Comparison of ENCODE assay signal across 9 mouse cellular contexts in the genomic region with DNA sequence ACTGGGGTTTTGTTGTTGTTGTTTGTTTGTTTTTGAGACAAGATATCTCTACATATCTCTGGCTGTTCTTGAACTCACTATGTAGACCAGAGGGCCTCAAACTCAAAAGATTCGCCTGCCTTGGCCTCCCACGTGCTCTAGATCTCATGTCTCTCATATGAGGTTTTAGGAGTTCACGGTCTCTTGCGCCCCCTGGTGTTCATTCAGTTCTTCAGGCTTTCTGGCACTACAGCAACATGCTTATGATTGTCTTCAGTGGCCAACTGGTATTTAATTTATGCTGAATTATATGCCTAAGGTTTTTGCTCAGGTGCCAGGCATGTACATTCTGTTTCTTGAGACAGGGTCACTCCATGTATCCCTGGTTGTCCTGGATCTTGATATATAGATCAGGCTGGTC. TPM values are rescaled to one million over a fixed set of nuclear protein-coding genes. Genes with fewer than 3 reads are reported as not detected.
A peak's percentile ranks its signal among the peaks of the same experiment; 100 is the strongest.
DNase-seq lines count a peak whose midpoint lies in the region; ATAC-seq and TF ChIP-seq lines count a peak whose summit lies in the region.
"Had no signal": no experiment of that assay in that cellular context is flagged by ENCODE, and none has a peak within 500 bp of the region (broad histone marks: within the 10 kb centered on the region; RNA-seq: fewer than 3 reads in every experiment).

No protein-coding gene starts in this region.

- H3K27ac ChIP-seq in kidney, postnatal 0 days = no peak overlapping the region
- H3K27ac ChIP-seq in liver, embryonic 11.5 days (ENCODE audit: low read depth, low read length) = no peak overlapping the region
- H3K27ac ChIP-seq in neural tube, embryonic 11.5 days (ENCODE audit: low read depth, low read length) = no peak overlapping the region
- H3K27ac ChIP-seq: embryonic facial prominence, embryonic 12.5 days had no signal

- DNase-seq in 416B (ENCODE audit: low read depth) = peak; percentile 91
- DNase-seq in adipocyte (ENCODE audit: low spot score) = peak; percentile 93
- DNase-seq in embryo, embryonic 10.5 days (ENCODE audit: low spot score) = peak; percentile 94
- peak; percentile 44 for DNase-seq in gastrocnemius, postnatal 25 days
- peak; percentile 91 for DNase-seq in kidney, postnatal 0 days (ENCODE audit: low spot score)
- DNase-seq in liver, embryonic 11.5 days (ENCODE audit: low spot score) = peak; percentile 77
- peak; percentile 81 for DNase-seq in neural tube, embryonic 11.5 days (ENCODE audit: low spot score)
- DNase-seq in testis, postnatal 10 days (ENCODE audit: low spot score) = peak; percentile 88

- WGBS in kidney, postnatal 0 days = 8% methylated on average over 4 of the region's 4 CpGs
- WGBS in liver, embryonic 11.5 days = 5% methylated on average over 4 of the region's 4 CpGs
- WGBS in neural tube, embryonic 11.5 days = 6% methylated on average over 4 of the region's 4 CpGs

- no peak overlapping the region for H3K4me2 ChIP-seq in kidney, postnatal 0 days (ENCODE audit: low read length)
- no peak overlapping the region for H3K4me2 ChIP-seq in liver, embryonic 11.5 days
- H3K4me2 ChIP-seq in neural tube, embryonic 11.5 days (ENCODE audit: low read depth) = no peak overlapping the region
- H3K4me2 ChIP-seq: embryonic facial prominence, embryonic 12.5 days had no signal

- H3K9me3 ChIP-seq in kidney, postnatal 0 days (replicated peaks; ENCODE audit: low read length) = no peaks in the 10 kb centered on the region
- no peaks in the 10 kb centered on the region for H3K9me3 ChIP-seq in liver, embryonic 11.5 days (ENCODE audit: control insufficient read depth, low read length)
- H3K9me3 ChIP-seq in neural tube, embryonic 11.5 days (ENCODE audit: control insufficient read depth, low read length) = no peaks in the 10 kb centered on the region
- H3K9me3 ChIP-seq: embryonic facial prominence, embryonic 12.5 days had no signal

- H3K27me3 ChIP-seq in kidney, postnatal 0 days (ENCODE audit: insufficient read depth, low read length) = no peaks in the 10 kb centered on the region
- H3K27me3 ChIP-seq in liver, embryonic 11.5 days (replicated peaks; ENCODE audit: control insufficient read depth, insufficient read depth, low read length) = no peaks in the 10 kb centered on the region
- no peaks in the 10 kb centered on the region for H3K27me3 ChIP-seq in neural tube, embryonic 11.5 days (ENCODE audit: control insufficient read depth, insufficient read depth, low read length)
- H3K27me3 ChIP-seq: embryonic facial prominence, embryonic 12.5 days had no signal

- H3K36me3 ChIP-seq in kidney, postnatal 0 days (ENCODE audit: insufficient read depth, low read length) = peaks cover 16% of the 10 kb centered on the region
- peaks cover 9% of the 10 kb centered on the region for H3K36me3 ChIP-seq in liver, embryonic 11.5 days (ENCODE audit: control insufficient read depth, insufficient read depth, low read length)
- 0 out of 2 replicates have a peak, but pooled peaks cover 8% of the 10 kb centered on the region for H3K36me3 ChIP-seq in neural tube, embryonic 11.5 days (ENCODE audit: control insufficient read depth, insufficient read depth, low read length)

- no peaks in the 10 kb centered on the region for H3K4me1 ChIP-seq in kidney, postnatal 0 days (replicated peaks; ENCODE audit: insufficient read depth, low read length)
- H3K4me1 ChIP-seq in liver, embryonic 11.5 days (replicated peaks; ENCODE audit: control insufficient read depth, insufficient read depth, low read length) = peaks cover 9% of the 10 kb centered on the region; the same call in 1 of the 2 replicates
- no peaks in the 10 kb centered on the region for H3K4me1 ChIP-seq in neural tube, embryonic 11.5 days (ENCODE audit: control insufficient read depth, insufficient read depth, low read length)

- TF ChIP-seq CTCF in kidney, postnatal 0 days (IDR thresholded peaks at IDR 0.05; ENCODE audit: low read depth) = peak; percentile 89

- ATAC-seq in kidney, postnatal 0 days (replicated peaks; ENCODE audit: low FRiP score, low read depth) = no peak
- peak; percentile 33; the same call in 1 of the 2 replicates for ATAC-seq in liver, embryonic 11.5 days (replicated peaks; ENCODE audit: low FRiP score)
- ATAC-seq in neural tube, embryonic 11.5 days (ENCODE audit: insufficient read depth, low FRiP score, low TSS enrichment) = peak; percentile 45; the same call in 1 of the 2 replicates

- H3K9ac ChIP-seq in kidney, postnatal 0 days (ENCODE audit: low read depth, low read length) = no peak overlapping the region
- no peak overlapping the region for H3K9ac ChIP-seq in liver, embryonic 11.5 days (ENCODE audit: low read depth, low read length)
- H3K9ac ChIP-seq in neural tube, embryonic 11.5 days (ENCODE audit: low read length) = no peak overlapping the region
- H3K9ac ChIP-seq: embryonic facial prominence, embryonic 12.5 days had no signal

- no peak overlapping the region for H3K4me3 ChIP-seq in kidney, postnatal 0 days (replicated peaks; ENCODE audit: low read depth, low read length)
- no peak overlapping the region for H3K4me3 ChIP-seq in liver, embryonic 11.5 days (ENCODE audit: low read depth, low read length)
- H3K4me3 ChIP-seq in neural tube, embryonic 11.5 days (ENCODE audit: low read depth, low read length) = no peak overlapping the region
- H3K4me3 ChIP-seq: embryonic facial prominence, embryonic 12.5 days had no signal

RNA-seq across cellular contexts. Expression of a gene that starts 6.3 kb away (rescaled TPM):
- 10 to 100 TPM; 16.3 to 17.5 TPM for total RNA-seq in gastrocnemius, postnatal 25 days (2021)
- 6.1 and 8.3 TPM in 2 replicates for polyA plus RNA-seq in kidney, postnatal 0 days (2015; fragmentation: Nextera tagmentation; extraction: Ambion mirVana)
- 5.4 and 8.1 TPM in 2 replicates for polyA plus RNA-seq in liver, embryonic 11.5 days (2014; fragmentation: Nextera tagmentation; extraction: Ambion mirVana)
- 9.7 and 11.4 TPM in 2 replicates for polyA plus RNA-seq in neural tube, embryonic 11.5 days (2014; fragmentation: Nextera tagmentation; extraction: Ambion mirVana)

RNA-seq across cellular contexts. Expression of a gene that starts 22.1 kb away (rescaled TPM):
- total RNA-seq in gastrocnemius, postnatal 25 days (2021) = not detected
- polyA plus RNA-seq in kidney, postnatal 0 days (2015; fragmentation: Nextera tagmentation; extraction: Ambion mirVana) = 0.29 and 0.31 TPM in 2 replicates
- polyA plus RNA-seq in liver, embryonic 11.5 days (2014; fragmentation: Nextera tagmentation; extraction: Ambion mirVana) = 263 and 274 TPM in 2 replicates
- polyA plus RNA-seq in neural tube, embryonic 11.5 days (2014; fragmentation: Nextera tagmentation; extraction: Ambion mirVana) = 6.4 and 8.2 TPM in 2 replicates

RNA-seq across cellular contexts. Expression of a gene that starts 27.4 kb away (rescaled TPM):
- 10 to 100 TPM; 13.9 to 17.4 TPM for total RNA-seq in gastrocnemius, postnatal 25 days (2021)
- polyA plus RNA-seq in kidney, postnatal 0 days (2015; fragmentation: Nextera tagmentation; extraction: Ambion mirVana) = 138 and 150 TPM in 2 replicates
- polyA plus RNA-seq in liver, embryonic 11.5 days (2014; fragmentation: Nextera tagmentation; extraction: Ambion mirVana) = 169 and 174 TPM in 2 replicates
- polyA plus RNA-seq in neural tube, embryonic 11.5 days (2014; fragmentation: Nextera tagmentation; extraction: Ambion mirVana) = 172 and 179 TPM in 2 replicates

RNA-seq across cellular contexts. Expression of a gene that starts 50.4 kb away (rescaled TPM):
- under 1 TPM in 1 of 2 experiments, not detected in 1; 0.56 TPM for total RNA-seq in gastrocnemius, postnatal 25 days (2021)
- polyA plus RNA-seq in kidney, postnatal 0 days (2015; fragmentation: Nextera tagmentation; extraction: Ambion mirVana) = 0.14 TPM in 1 of 2 replicates, not detected in the other
- not detected in 2 replicates for polyA plus RNA-seq in liver, embryonic 11.5 days (2014; fragmentation: Nextera tagmentation; extraction: Ambion mirVana)
- not detected in 2 replicates for polyA plus RNA-seq in neural tube, embryonic 11.5 days (2014; fragmentation: Nextera tagmentation; extraction: Ambion mirVana)
- polyA plus RNA-seq: embryonic facial prominence, embryonic 12.5 days had no signal

RNA-seq across cellular contexts. Expression of a gene that starts 59.2 kb away (rescaled TPM):
- total RNA-seq in gastrocnemius, postnatal 25 days (2021) = 1 to 10 TPM; 4.0 to 5.5 TPM
- 57.5 and 58.0 TPM in 2 replicates for polyA plus RNA-seq in kidney, postnatal 0 days (2015; fragmentation: Nextera tagmentation; extraction: Ambion mirVana)
- polyA plus RNA-seq in liver, embryonic 11.5 days (2014; fragmentation: Nextera tagmentation; extraction: Ambion mirVana) = 150 and 153 TPM in 2 replicates
- polyA plus RNA-seq in neural tube, embryonic 11.5 days (2014; fragmentation: Nextera tagmentation; extraction: Ambion mirVana) = 151 and 162 TPM in 2 replicates

Comparison
In these comparisons a context has a peak if more than half of its experiments do, and no peak if none do; other contexts are left out.
1. DNase-seq: peak in every context shown above with its lines; median percentile 94 in embryo, embryonic 10.5 days; 93 in adipocyte; 91 in 416B; 91 in kidney, postnatal 0 days; 88 in testis, postnatal 10 days; 81 in neural tube, embryonic 11.5 days; 77 in liver, embryonic 11.5 days; 44 in gastrocnemius, postnatal 25 days.
2. RNA of a gene that starts 22.1 kb away (polyA plus RNA-seq): 263 to 274 TPM in liver, embryonic 11.5 days; 6.4 to 8.2 TPM in neural tube, embryonic 11.5 days and 0.29 to 0.31 TPM in kidney, postnatal 0 days; every median in the first group is over 10 times any median in the second.